Mouse (Mus musculus) midbrain, embryonic 14.5 days (tissue): ENCODE results near the gene Arf1. TPM values are rescaled to one million over a fixed set of nuclear protein-coding genes. Genes with fewer than 3 reads are reported as not detected.
A peak's percentile ranks its signal among the peaks of the same experiment; 100 is the strongest.

Source experiments
- ATAC-seq: fragments of 200-750 bp; cut with Nextera tagmentation; 2 replicates; pipeline ENCODE4 v1.8.0; 2017; ENCODE audit warnings: moderate number of reproducible peaks, moderate library complexity; ENCODE audit not compliant: low FRiP score, low TSS enrichment
- DNase-seq: peaks from one replicate; pipeline ENCODE4 v3.0.0-alpha.2; 2015
- H3K27ac ChIP-seq: fragments of 300-500 bp; sonication (generic); replicated peaks from 2 replicates; pipeline ENCODE4 v1.5.1; 2014; ENCODE audit warnings: mild to moderate bottlenecking, low read depth, low read length, moderate library complexity
- H3K27me3 ChIP-seq: fragments of 300-500 bp; sonication (generic); 2 replicates; pipeline ENCODE4 v1.6.1; 2014; ENCODE audit warnings: low read length, control low read depth, mixed read lengths; ENCODE audit not compliant: control insufficient read depth, insufficient read depth
- H3K36me3 ChIP-seq: fragments of 300-500 bp; sonication (generic); 2 replicates; pipeline ENCODE4 v1.6.1; 2014; ENCODE audit warnings: low read length, control low read depth; ENCODE audit not compliant: control insufficient read depth, insufficient read depth
- H3K4me1 ChIP-seq: fragments of 300-500 bp; sonication (generic); 2 replicates; pipeline ENCODE4 v1.6.1; 2014; ENCODE audit warnings: mild to moderate bottlenecking, antibody characterized with exemption, low read length, control low read depth; ENCODE audit not compliant: control insufficient read depth, insufficient read depth
- H3K4me2 ChIP-seq: fragments of 300-500 bp; sonication (generic); 2 replicates; pipeline ENCODE4 v1.6.1; 2014; ENCODE audit warnings: mild to moderate bottlenecking, low read length, moderate library complexity
- H3K4me3 ChIP-seq: fragments of 300-500 bp; sonication (generic); replicated peaks from 2 replicates; pipeline ENCODE4 v1.5.1; 2014; ENCODE audit warnings: low read depth, low read length
- H3K9ac ChIP-seq: fragments of 300-500 bp; sonication (generic); replicated peaks from 2 replicates; pipeline ENCODE4 v1.6.1; 2014; ENCODE audit warnings: mild to moderate bottlenecking, low read length, moderate library complexity
- H3K9me3 ChIP-seq: fragments of 300-500 bp; sonication (generic); 2 replicates; pipeline ENCODE4 v1.6.1; 2016; ENCODE audit warnings: low read length, control low read depth, mixed read lengths; ENCODE audit not compliant: control insufficient read depth
- WGBS: fragments of 180-500 bp; shearing (Covaris S2); extraction: QIAGEN DNeasy Blood & Tissue Kit; methylation state at CpG from one replicate; pipeline ENCODE4 v1.1.7; 2014; 5-methylcytosine and 5-hydroxymethylcytosine counted together
- polyA plus RNA-seq: library from polyadenylated mRNA; unstranded; fragments of >200 nt; fragmentation: Nextera tagmentation; extraction: Ambion mirVana; gene quantifications from 2 replicates; pipeline ENCODE4 v1.2.1, GENCODE M21; 2014

Arf1 gene
- polyA plus RNA-seq, 1 experiment from 2014 or later: 613 TPM

DNA sequence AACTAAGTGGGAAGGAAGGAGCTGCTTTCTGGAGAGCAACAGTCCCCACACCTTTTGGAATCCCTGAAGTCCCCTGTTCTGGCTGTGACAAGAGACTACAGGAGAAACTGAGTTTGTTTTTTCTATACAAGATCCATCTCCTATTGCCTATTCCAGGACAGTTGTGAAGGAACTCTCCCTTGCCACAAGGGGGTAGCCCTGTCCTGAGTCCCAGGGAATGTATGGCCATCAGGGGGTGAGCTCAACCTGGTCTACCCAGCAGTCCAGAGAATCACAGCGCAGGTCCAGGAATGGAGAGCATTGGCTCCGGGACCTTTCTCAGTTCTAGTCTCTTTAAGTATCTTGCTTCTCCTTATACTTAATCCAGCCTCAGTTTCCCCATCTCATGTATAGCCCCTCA lies 4.7 kb upstream of the Arf1 start:
- 57% methylated on average over 2 of the region's 2 CpGs for WGBS
- no peak for DNase-seq
- H3K4me1 ChIP-seq: peaks cover 4% of the 10 kb centered on the region; the same call in 1 of the 2 replicates
- H3K4me2 ChIP-seq: no peak overlapping the region
- no peaks in the 10 kb centered on the region for H3K9me3 ChIP-seq
- no peak for ATAC-seq
- H3K27me3 ChIP-seq: 0 out of 2 replicates have a peak, but pooled peaks cover 3% of the 10 kb centered on the region
- H3K4me3 ChIP-seq: no peak overlapping the region
- H3K9ac ChIP-seq: no peak overlapping the region
- H3K36me3 ChIP-seq: no peaks in the 10 kb centered on the region
- H3K27ac ChIP-seq: no peak overlapping the region

DNA sequence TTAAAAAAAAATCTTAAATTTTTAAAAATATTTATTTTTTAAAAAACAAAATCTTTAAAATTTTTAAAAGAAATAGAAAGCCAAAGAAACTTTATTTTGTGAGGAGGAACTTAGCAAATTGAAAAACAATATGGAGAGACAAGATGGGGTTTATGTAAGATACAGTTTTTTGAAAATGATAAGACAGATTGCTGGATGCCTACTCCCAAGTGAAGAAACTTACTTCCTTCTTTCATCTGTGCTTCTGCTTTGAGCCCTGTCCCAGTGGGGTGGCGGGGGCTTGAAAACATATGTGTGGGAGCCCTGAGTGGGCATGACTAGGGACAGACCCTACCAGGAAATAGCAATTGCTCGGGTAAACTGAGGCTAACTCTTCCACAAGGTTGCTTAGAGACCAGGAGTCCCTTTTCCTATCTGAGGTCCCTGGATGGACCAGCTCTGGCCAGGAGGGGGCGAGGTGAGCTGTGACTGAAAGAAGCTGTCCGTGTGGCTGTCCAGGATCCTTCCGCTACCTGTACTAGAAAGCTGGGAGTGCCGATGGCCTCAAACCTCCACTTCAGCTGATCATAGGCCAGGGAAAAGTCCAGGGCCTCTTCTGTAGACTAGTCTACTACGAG lies 2.2 kb upstream of the Arf1 start:
- Histone ChIP-seq H3K9me3 (no peaks in the 10 kb centered on the region), H3K27me3 (no peaks in the 10 kb centered on the region), H3K27ac (no peak overlapping the region), H3K9ac (no peak overlapping the region), H3K4me3 (no peak overlapping the region), H3K4me2 (no peak overlapping the region), H3K36me3 (no peaks in the 10 kb centered on the region), H3K4me1 (peaks cover 22% of the 10 kb centered on the region)
- DNase-seq (peak; percentile 76), ATAC-seq (no peak)
- WGBS: 14% methylated on average over 7 of the region's 7 CpGs

DNA sequence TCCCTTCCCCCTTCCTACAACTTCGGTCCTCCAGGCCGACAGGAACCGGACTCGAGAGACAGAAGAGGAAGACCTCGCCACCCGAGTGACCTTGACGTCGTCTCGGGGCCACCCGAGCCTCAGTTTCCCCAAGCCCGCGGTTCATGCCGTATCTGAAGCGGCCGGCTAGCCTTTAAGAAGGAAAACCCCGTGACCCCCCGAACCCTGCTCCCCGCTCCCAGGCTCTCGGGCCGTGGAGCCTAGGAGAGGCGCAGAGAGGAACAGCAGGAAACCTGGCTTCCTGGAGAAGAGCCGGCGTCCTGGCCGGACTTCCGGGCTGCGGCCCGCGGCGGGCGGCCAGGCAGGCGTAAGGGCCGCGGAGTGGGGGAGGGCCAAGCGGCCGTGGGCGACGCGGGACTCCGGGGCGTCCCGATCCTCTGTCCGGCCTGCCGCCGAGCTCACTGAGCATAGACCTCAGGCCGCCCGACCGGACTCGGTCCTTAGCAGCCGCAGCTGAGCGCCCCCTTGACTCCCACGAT lies 407 bp downstream of the Arf1 start:
- 0 out of 2 replicates have a peak, but pooled peaks cover 6% of the 10 kb centered on the region for H3K36me3 ChIP-seq
- H3K9ac ChIP-seq: peak overlapping the region; percentile 76
- WGBS: 0% methylated on average over 50 of the region's 51 CpGs
- H3K9me3 ChIP-seq: no peaks in the 10 kb centered on the region
- H3K4me1 ChIP-seq: peaks cover 27% of the 10 kb centered on the region
- peak overlapping the region; percentile 73 for H3K4me3 ChIP-seq
- no peak for DNase-seq
- peak overlapping the region; percentile 92 for H3K27ac ChIP-seq
- ATAC-seq: peak; percentile 73
- H3K27me3 ChIP-seq: no peaks in the 10 kb centered on the region
- H3K4me2 ChIP-seq: peak overlapping the region; percentile 96

DNA sequence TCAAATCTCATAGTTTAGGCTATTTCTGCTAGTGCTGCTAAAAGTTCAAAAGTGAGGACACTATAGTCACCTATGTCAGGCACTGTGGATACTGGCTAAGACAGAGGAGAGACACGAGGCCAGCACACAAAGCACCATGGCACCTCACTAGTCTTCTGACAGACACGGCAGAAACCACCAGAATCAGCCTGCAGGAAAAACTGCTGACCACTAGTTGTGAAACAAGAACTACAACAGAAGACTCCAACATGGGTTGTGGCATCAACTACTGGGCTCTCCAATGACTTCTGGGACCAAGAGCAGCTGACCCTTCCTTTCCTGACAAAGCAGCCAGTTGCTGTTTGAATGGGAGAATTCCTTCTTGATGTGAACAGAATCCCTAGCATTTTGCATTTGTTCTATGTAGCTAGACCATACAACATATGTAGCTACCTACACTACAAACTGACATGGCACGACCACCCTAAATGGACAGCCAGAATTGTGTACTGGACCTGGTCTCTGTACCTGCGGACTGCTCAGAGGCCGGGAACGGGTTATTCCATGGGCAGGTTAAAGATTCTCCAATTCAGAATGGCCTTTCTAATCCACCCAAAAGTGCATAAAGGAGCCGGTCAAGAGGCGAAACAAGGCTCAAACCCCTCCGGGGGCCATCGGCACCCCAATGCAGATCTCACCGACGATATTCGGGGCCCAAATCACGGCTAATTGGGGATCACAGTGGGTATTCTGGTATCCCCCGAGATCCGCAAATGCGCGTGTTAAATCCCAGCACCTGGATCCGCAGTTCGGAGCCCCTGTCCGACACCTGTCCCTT lies 1.1 kb downstream of the Arf1 start:
- Histone ChIP-seq H3K27me3 (no peaks in the 10 kb centered on the region), H3K9me3 (no peaks in the 10 kb centered on the region), H3K4me3 (peak overlapping the region; percentile 73), H3K4me2 (peak overlapping the region; percentile 96), H3K27ac (peak overlapping the region; percentile 92), H3K4me1 (peaks cover 27% of the 10 kb centered on the region), H3K36me3 (0 out of 2 replicates have a peak, but pooled peaks cover 6% of the 10 kb centered on the region), H3K9ac (peak overlapping the region; percentile 76)
- WGBS: 5% methylated on average over 21 of the region's 21 CpGs
- DNase-seq: peak; percentile 12
- no peak for ATAC-seq

DNA sequence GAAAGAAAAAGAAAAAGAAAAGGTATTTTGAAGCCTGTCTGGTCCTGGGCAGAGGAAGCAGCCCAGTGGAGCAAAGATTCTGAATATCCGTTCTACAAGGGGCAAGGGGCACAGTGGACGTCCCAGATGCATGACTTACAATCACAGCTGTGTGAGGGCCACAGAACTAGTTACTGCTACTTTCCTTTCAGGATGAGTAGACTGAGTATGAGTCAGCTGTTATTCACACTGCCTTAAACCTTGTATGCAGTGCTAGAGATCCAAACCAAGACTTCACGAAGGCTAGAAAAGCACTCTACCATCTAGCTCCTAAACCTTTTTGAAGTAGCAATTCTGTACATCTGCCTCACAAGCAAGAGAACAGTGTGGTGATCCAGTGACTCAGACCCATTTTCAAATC lies 1.8 kb downstream of the Arf1 start:
- no peak overlapping the region for H3K27ac ChIP-seq
- peak overlapping the region; percentile 73 for H3K4me3 ChIP-seq
- peak overlapping the region; percentile 76; the same call in 1 of the 2 replicates for H3K9ac ChIP-seq
- DNase-seq: no peak
- H3K4me2 ChIP-seq: peak overlapping the region; percentile 96
- H3K36me3 ChIP-seq: 0 out of 2 replicates have a peak, but pooled peaks cover 6% of the 10 kb centered on the region
- peaks cover 31% of the 10 kb centered on the region for H3K4me1 ChIP-seq
- H3K9me3 ChIP-seq: no peaks in the 10 kb centered on the region
- 73% methylated on average over 3 of the region's 3 CpGs for WGBS
- no peaks in the 10 kb centered on the region for H3K27me3 ChIP-seq
- ATAC-seq: no peak

GRCm38 (mm10) chr11:59225167-59225566 lies 2.9 kb downstream of the Arf1 start:
- ATAC-seq (no peak), DNase-seq (no peak)
- H3K4me2 ChIP-seq: no peak overlapping the region
- no peaks in the 10 kb centered on the region for H3K9me3 ChIP-seq
- no peak overlapping the region for H3K9ac ChIP-seq
- no peak overlapping the region for H3K4me3 ChIP-seq
- 0 out of 2 replicates have a peak, but pooled peaks cover 6% of the 10 kb centered on the region for H3K36me3 ChIP-seq
- no peaks in the 10 kb centered on the region for H3K27me3 ChIP-seq
- H3K27ac ChIP-seq: no peak overlapping the region
- 80% methylated on average over 2 of the region's 2 CpGs for WGBS
- H3K4me1 ChIP-seq: peaks cover 31% of the 10 kb centered on the region

GRCm38 (mm10) chr11:59224470-59224869 lies 3.6 kb downstream of the Arf1 start:
- H3K4me1 ChIP-seq: peaks cover 31% of the 10 kb centered on the region
- no peak overlapping the region for H3K4me3 ChIP-seq
- ATAC-seq: no peak
- DNase-seq: no peak
- H3K9me3 ChIP-seq: no peaks in the 10 kb centered on the region
- H3K27me3 ChIP-seq: no peaks in the 10 kb centered on the region
- H3K36me3 ChIP-seq: peaks cover 7% of the 10 kb centered on the region; the same call in 1 of the 2 replicates
- WGBS: 75% methylated on average over 2 of the region's 2 CpGs
- no peak overlapping the region for H3K27ac ChIP-seq
- H3K4me2 ChIP-seq: no peak overlapping the region
- no peak overlapping the region for H3K9ac ChIP-seq

- WGBS: 97% methylated on average over 3 of the region's 3 CpGs
- H3K9ac ChIP-seq: no peak overlapping the region
- H3K27me3 ChIP-seq: no peaks in the 10 kb centered on the region
- H3K4me3 ChIP-seq: no peak overlapping the region
- no peak overlapping the region for H3K4me2 ChIP-seq
- ATAC-seq (no peak), DNase-seq (no peak)
- no peak overlapping the region for H3K27ac ChIP-seq
- H3K9me3 ChIP-seq: no peaks in the 10 kb centered on the region
- peaks cover 8% of the 10 kb centered on the region; the same call in 1 of the 2 replicates for H3K36me3 ChIP-seq
- peaks cover 31% of the 10 kb centered on the region for H3K4me1 ChIP-seq
Measured at GRCm38 (mm10) chr11:59224025-59224424, 4.0 kb downstream of the Arf1 start.
